Mouse (Mus musculus) heart, adult 2 months (tissue): Measurements from ENCODE around the gene Ubxn2a. TPM values are rescaled to one million over a fixed set of nuclear protein-coding genes. Genes with fewer than 3 reads are reported as not detected.
A peak's percentile ranks its signal among the peaks of the same experiment; 100 is the strongest.

Source experiments
- DNase-seq, 2 experiments: peaks; one replicate each; pipeline ENCODE4 v3.0.0; 2021
- H3K27ac ChIP-seq: fragments of 200-600 bp; 2 replicates; pipeline ENCODE4 v1.8.1; 2022
- H3K27me3 ChIP-seq: fragments of 200-500 bp; 2 replicates; pipeline ENCODE4 v1.6.1; 2012; ENCODE audit warnings: mild to moderate bottlenecking, low read length, inconsistent platforms, mixed read lengths; ENCODE audit not compliant: control insufficient read depth, insufficient read depth
- H3K36me3 ChIP-seq: fragments of 200-500 bp; 2 replicates; pipeline ENCODE4 v1.6.1; 2012; ENCODE audit warnings: low read length, inconsistent platforms; ENCODE audit not compliant: control insufficient read depth, insufficient read depth
- H3K4me1 ChIP-seq: fragments of 200-500 bp; 2 replicates; pipeline ENCODE4 v1.6.1; 2011; ENCODE audit warnings: low read length; ENCODE audit not compliant: control insufficient read depth, insufficient read depth
- H3K4me3 ChIP-seq: fragments of 200-600 bp; 2 replicates; pipeline ENCODE4 v1.8.1; 2022
- H3K79me2 ChIP-seq: fragments of 200-500 bp; replicated peaks from 2 replicates; pipeline ENCODE4 v1.6.1; 2012; ENCODE audit warnings: mild to moderate bottlenecking, inconsistent platforms, low read length, moderate library complexity, mixed read lengths; ENCODE audit not compliant: control insufficient read depth, insufficient read depth
- H3K9ac ChIP-seq: fragments of 200-500 bp; 2 replicates; pipeline ENCODE4 v1.6.1; 2012; ENCODE audit warnings: low read depth, mild to moderate bottlenecking, control low read depth, inconsistent platforms, low read length, mixed read lengths
- CTCF ChIP-seq: fragments of 200-600 bp; IDR thresholded peaks from 2 replicates; pipeline ENCODE4 v1.8.1; 2022; ENCODE audit warnings: antibody characterized with exemption, mild to moderate bottlenecking, moderate library complexity
- EP300 ChIP-seq: fragments of 200-500 bp; IDR thresholded peaks from 2 replicates; pipeline ENCODE4 v1.6.1; 2011; ENCODE audit warnings: low read depth, low read length, control low read depth; ENCODE audit not compliant: insufficient read depth
- POLR2A ChIP-seq: fragments of 200-500 bp; IDR thresholded peaks from 2 replicates; pipeline ENCODE4 v1.6.1; 2011; ENCODE audit warnings: mild to moderate bottlenecking, low read depth, low read length, control low read depth; ENCODE audit not compliant: insufficient read depth
- WGBS: fragments of 180-500 bp; shearing (Covaris S2); methylation state at CpG from one replicate; pipeline ENCODE4 v1.1.7; 2018; 5-methylcytosine and 5-hydroxymethylcytosine counted together
- intact Hi-C: fragments of 180-260 bp; cut with DNase I; formaldehyde crosslinking; loops from one replicate; pipeline ENCODE4 v1.15.1; 2025
- polyA plus RNA-seq: library from polyadenylated mRNA; depleted of rRNA; stranded (reverse); fragments of >200 nt; gene quantifications from 2 replicates; pipeline ENCODE4 v1.2.3, GENCODE M21; 2012
- total RNA-seq, 2 experiments: library from RNA; stranded (reverse); gene quantifications; 2 replicates each; pipeline ENCODE4 v1.2.3; 2021

Ubxn2a gene
- total and polyA plus RNA-seq, 3 experiments = 11.2 to 76.0 (median 72.1) TPM

DNA sequence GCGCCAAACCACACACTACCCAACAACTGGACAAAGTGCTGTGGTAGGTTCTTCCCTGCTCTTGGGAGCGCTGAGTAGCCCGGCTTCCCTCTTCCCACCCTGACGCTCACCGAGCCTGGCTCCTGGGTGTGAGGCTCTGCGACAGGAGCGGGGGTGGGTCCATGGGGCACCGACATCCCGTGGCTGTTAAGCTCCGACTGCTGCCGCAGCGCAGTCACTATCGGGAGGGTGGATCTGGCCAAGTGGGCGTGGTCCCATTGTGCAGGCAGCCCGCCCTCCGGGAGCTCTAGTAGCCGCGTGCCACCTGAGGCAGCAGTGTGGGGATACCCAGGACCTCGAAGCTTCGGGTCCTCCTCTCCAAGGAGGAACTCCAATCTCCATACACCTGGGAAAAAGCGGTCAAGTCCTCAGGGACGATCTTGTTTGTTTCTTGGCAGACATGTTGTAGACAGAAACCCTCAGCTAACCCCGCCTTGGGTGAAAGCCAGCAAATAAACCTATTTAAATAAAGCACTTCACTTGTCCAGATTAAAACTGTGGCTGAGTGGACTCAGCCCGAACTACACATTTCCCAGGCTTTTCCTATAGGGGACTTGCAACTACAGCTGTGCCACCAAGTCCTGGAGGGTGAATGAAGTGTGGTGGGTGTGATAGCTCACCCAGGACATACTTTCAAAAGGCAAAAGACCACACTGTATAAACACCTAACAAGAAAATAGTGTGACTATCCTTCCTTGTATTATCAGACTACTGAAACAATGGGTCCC lies 33.2 kb downstream of the Ubxn2a start, which contains the start of gene Mfsd2b:
Mfsd2b (minus strand) TSS at position 199 of the 767 bp plus-strand sequence.
- Histone ChIP-seq H3K27me3 (no peaks in the 10 kb centered on the region), H3K4me3 (peak within 1 kb of the TSS; percentile 31; the same call in 1 of the 2 replicates)

DNA sequence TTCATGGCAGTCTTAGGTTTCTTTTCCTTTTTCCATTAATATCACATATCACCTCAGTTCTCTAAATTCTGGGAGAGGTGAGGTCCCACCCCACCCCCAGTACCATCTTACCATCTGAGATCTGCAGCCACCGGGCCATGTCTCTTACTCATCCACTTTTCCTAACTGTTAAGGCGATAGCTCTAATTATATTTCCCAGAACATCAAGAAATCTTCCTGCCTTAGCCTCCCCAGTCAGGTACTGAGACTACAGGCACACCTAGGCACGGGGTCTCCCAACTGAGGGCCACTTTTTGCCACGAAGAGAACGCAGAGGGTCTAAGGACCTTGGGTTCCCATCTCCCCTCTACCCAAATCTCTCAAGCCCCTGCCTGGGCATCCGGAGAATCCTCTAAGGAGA lies 34.0 kb downstream of the Ubxn2a start:
- intact Hi-C loops = no loop called here
- WGBS = 81% methylated on average over 6 of the region's 6 CpGs
- H3K36me3 ChIP-seq = no peaks in the 10 kb centered on the region
- DNase-seq = no peak
- H3K27ac ChIP-seq = no peak overlapping the region
- H3K4me3 ChIP-seq = no peak overlapping the region
- H3K9ac ChIP-seq = no peak overlapping the region
- H3K4me1 ChIP-seq = peaks cover 3% of the 10 kb centered on the region
- H3K27me3 ChIP-seq = no peaks in the 10 kb centered on the region
- TF ChIP-seq POLR2A (no peak), CTCF (no peak), EP300 (no peak)
- H3K79me2 ChIP-seq = no peaks in the 10 kb centered on the region

More for the DNA sequence above, 33.2 kb downstream of the Ubxn2a start, which contains the start of gene Mfsd2b:
- Histone ChIP-seq H3K27ac (no peak within 1 kb of the TSS), H3K4me1 (peaks cover 3% of the 10 kb centered on the region), H3K9ac (no peak within 1 kb of the TSS), H3K36me3 (no peaks in the 10 kb centered on the region), H3K79me2 (no peaks in the 10 kb centered on the region)
- WGBS = 2% methylated on average over 24 of the region's 24 CpGs
- peak; percentile 76 to 78 for DNase-seq
- TF ChIP-seq POLR2A (no peak), EP300 (no peak), CTCF (no peak)
- intact Hi-C loops = no loop called here

DNA sequence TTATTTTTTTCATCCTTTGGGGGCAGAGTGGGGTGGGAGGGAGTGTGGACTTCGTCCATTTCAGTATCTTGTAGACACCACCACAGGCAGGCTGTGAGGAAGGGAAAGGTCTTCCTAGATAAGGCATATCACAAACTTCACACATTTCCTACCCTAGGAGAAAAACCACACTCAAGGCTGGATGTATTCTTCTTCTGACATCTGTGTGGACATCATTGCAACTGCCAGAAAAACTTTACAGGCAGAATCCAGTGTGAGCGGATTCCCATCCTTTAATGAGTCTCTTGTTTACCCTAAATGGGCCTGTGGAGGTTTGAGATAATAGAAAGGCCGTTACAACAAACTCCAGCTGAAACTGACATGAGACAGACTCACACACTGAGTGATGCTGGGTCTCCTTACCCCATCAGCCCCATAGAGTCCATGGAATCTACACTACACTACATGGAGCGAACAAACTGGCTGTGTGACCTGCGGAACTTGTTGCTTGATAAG lies 34.5 kb downstream of the Ubxn2a start:
- no peak for DNase-seq
- Histone ChIP-seq H3K36me3 (no peaks in the 10 kb centered on the region), H3K79me2 (no peaks in the 10 kb centered on the region), H3K27me3 (no peaks in the 10 kb centered on the region), H3K9ac (no peak overlapping the region), H3K4me1 (peaks cover 3% of the 10 kb centered on the region), H3K4me3 (no peak overlapping the region), H3K27ac (no peak overlapping the region)
- intact Hi-C loops = no loop called here
- 73% methylated on average over 5 of the region's 5 CpGs for WGBS
- no peak for TF ChIP-seq CTCF
- TF ChIP-seq POLR2A = no peak
- TF ChIP-seq EP300 = no peak

DNA sequence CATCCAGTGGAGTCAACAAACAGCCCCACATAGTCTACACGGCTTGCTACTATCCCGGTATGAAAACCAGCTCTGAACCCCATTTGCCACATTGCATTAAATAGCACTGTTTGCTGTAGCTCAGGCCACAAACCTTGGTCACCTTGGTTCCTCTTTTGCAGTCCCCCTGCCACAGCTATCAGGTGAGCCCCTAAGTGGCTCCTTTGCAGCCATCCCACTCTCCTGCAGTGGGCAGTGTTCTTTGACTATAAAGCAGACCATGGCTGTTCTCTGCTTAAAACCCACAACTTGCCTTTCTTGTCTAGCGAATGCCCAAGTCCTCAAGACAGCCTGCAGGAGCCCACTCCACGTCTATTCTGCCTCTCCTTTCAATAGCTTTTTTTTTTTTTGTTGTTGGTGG lies 35.2 kb downstream of the Ubxn2a start:
- intact Hi-C loops = no loop called here
- Histone ChIP-seq H3K4me1 (peaks cover 3% of the 10 kb centered on the region), H3K36me3 (no peaks in the 10 kb centered on the region), H3K27ac (no peak overlapping the region), H3K79me2 (no peaks in the 10 kb centered on the region), H3K27me3 (no peaks in the 10 kb centered on the region), H3K9ac (no peak overlapping the region), H3K4me3 (no peak overlapping the region)
- no peak for DNase-seq
- no peak for TF ChIP-seq CTCF
- 60% methylated on average over 4 of the region's 4 CpGs for WGBS

DNA sequence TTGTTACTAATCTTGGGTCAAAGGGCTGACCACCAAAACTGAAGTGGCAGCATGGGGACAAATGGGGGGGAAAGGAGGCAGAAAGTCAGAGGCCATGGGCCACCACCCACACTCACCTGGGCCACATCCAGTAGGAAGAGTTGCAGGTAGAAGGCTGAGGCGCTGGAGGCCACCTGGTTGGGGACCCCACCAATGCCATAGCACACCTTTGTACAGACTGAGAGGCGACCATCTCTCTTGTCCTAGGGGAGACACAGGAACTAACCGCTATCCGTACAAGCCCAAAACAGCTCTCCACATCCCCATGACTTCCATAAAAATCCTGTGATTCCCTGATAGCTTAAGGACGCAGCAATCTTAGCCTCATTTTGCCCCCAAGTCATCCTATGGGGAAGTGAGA lies 36.2 kb downstream of the Ubxn2a start:
- no peak for DNase-seq
- WGBS = 94% methylated on average over 5 of the region's 5 CpGs
- no peak for TF ChIP-seq CTCF
- TF ChIP-seq EP300 = no peak
- TF ChIP-seq POLR2A = no peak
- no peak overlapping the region for H3K4me3 ChIP-seq
- peaks cover 3% of the 10 kb centered on the region for H3K4me1 ChIP-seq
- no peak overlapping the region for H3K27ac ChIP-seq
- intact Hi-C loops = no loop called here
- no peaks in the 10 kb centered on the region for H3K36me3 ChIP-seq
- no peaks in the 10 kb centered on the region for H3K27me3 ChIP-seq
- H3K79me2 ChIP-seq = no peaks in the 10 kb centered on the region
- H3K9ac ChIP-seq = no peak overlapping the region

DNA sequence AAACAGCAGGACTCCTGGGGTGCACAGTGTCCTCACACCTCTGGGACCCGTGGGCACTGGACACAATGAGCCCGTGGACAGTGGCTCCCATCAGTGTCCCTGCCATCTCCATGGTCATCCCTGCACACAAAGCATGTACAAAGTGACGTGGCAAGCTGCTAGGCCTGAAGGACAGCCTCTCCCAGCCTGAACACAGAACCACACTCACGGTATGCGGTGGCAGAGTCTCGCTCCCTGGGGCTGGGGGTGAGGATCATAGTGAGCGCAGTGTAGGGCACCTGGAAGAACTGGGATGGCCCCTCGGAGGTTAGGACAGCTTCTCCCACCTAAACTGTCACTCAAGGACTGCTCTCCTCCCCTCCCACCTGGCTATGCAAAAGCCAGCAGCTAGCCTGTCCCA lies 38.6 kb downstream of the Ubxn2a start:
- Histone ChIP-seq H3K27me3 (no peaks in the 10 kb centered on the region), H3K79me2 (no peaks in the 10 kb centered on the region), H3K27ac (no peak overlapping the region), H3K4me1 (peaks cover under 1% of the 10 kb centered on the region; the same call in 1 of the 2 replicates), H3K4me3 (no peak overlapping the region), H3K36me3 (no peaks in the 10 kb centered on the region), H3K9ac (no peak overlapping the region)
- intact Hi-C loops = no loop called here
- 85% methylated on average over 8 of the region's 8 CpGs for WGBS
- no peak for DNase-seq
- TF ChIP-seq POLR2A (no peak), CTCF (no peak), EP300 (no peak)
